Mouse (Mus musculus) forebrain, embryonic 11.5 days (tissue): ENCODE results near the gene Sh3bp5. TPM values are rescaled to one million over a fixed set of nuclear protein-coding genes. Genes with fewer than 3 reads are reported as not detected.

Experiments used
- ATAC-seq: fragments of 200-750 bp; cut with Nextera tagmentation; replicated peaks from 2 replicates; pipeline ENCODE4 v1.8.0; 2017; ENCODE audit warnings: moderate TSS enrichment; ENCODE audit not compliant: low FRiP score
- DNase-seq: peaks from one replicate; pipeline ENCODE4 v3.0.0-alpha.2; 2017; ENCODE audit warnings: low spot score
- H3K27ac ChIP-seq: fragments of 300-500 bp; sonication (generic); 2 replicates; pipeline ENCODE4 v1.5.1; 2014; ENCODE audit warnings: low read depth, low read length
- H3K27me3 ChIP-seq: fragments of 300-500 bp; sonication (generic); 2 replicates; pipeline ENCODE4 v1.6.1; 2014; ENCODE audit warnings: mild to moderate bottlenecking, low read length, mixed read lengths; ENCODE audit not compliant: control insufficient read depth, insufficient read depth
- H3K36me3 ChIP-seq: fragments of 300-500 bp; sonication (generic); 2 replicates; pipeline ENCODE4 v1.6.1; 2014; ENCODE audit warnings: mild to moderate bottlenecking, low read length, moderate library complexity, mixed read lengths; ENCODE audit not compliant: control insufficient read depth, insufficient read depth
- H3K4me1 ChIP-seq: fragments of 300-500 bp; sonication (generic); replicated peaks from 2 replicates; pipeline ENCODE4 v1.6.1; 2014; ENCODE audit warnings: low read length, mixed read lengths; ENCODE audit not compliant: control insufficient read depth, insufficient read depth
- H3K4me2 ChIP-seq: fragments of 300-500 bp; sonication (generic); 2 replicates; pipeline ENCODE4 v1.6.1; 2014; ENCODE audit warnings: low read depth, mild to moderate bottlenecking, low read length, moderate library complexity, mixed read lengths; ENCODE audit not compliant: severe bottlenecking
- H3K4me3 ChIP-seq: fragments of 300-500 bp; sonication (generic); 2 replicates; pipeline ENCODE4 v1.5.1; 2014; ENCODE audit warnings: low read depth, low read length
- H3K9ac ChIP-seq: fragments of 300-500 bp; sonication (generic); 2 replicates; pipeline ENCODE4 v1.6.1; 2014; ENCODE audit warnings: low read length
- H3K9me3 ChIP-seq: fragments of 300-500 bp; sonication (generic); 2 replicates; pipeline ENCODE4 v1.6.1; 2016; ENCODE audit warnings: low read length, mixed read lengths; ENCODE audit not compliant: control insufficient read depth
- WGBS: fragments of 180-500 bp; shearing (Covaris S2); extraction: QIAGEN DNeasy Blood & Tissue Kit; methylation state at CpG from one replicate; pipeline ENCODE4 v1.1.7; 2014; 5-methylcytosine and 5-hydroxymethylcytosine counted together
- polyA plus RNA-seq: library from polyadenylated mRNA; unstranded; fragments of >200 nt; fragmentation: Nextera tagmentation; extraction: Ambion mirVana; gene quantifications from 2 replicates; pipeline ENCODE4 v1.2.1, GENCODE M21; 2014

The Sh3bp5 gene
- polyA plus RNA-seq, 1 experiment from 2014 or later: 17.4 TPM

DNA sequence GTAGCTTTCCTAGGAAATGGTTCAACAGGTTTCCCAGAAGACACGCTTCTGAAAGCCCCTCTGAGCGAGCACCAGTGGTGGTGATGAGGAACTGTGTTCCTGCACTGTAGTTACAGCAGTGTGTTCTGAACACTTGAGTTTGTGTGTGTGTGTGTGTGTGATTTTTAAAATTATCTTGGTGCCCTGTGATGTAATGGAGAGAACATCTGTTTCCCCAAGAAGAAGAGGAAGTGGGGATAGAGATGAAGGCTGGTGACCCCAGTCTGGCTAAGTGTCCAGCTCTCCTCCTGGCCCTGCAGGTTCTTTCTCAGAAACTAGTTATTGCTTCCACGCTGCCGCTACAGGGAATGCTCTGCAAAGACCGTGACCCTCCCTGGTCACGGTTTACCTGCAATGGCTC lies 61.5 kb downstream of the Sh3bp5 start:
- no peak overlapping the region for H3K27ac ChIP-seq
- WGBS: 94% methylated on average over 6 of the region's 6 CpGs

DNA sequence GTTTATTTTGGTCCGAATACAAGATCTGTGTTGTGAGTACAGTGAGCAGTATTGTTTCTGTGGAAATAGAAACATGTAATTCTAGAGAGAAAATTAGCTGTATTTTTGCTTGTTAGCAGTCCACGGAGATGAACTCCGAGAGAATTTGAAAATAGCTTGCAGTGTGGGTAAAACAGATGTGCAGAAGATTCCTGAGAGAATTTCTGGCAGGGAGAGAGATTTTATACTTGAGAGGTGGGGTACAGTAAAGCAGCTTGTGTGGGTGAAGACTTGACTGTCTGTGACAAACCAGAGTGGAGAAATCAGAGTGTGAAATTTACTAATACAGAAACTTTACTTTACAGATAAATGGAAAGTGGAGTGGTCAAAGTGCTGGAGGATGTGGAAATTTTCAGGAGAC lies 66.5 kb downstream of the Sh3bp5 start:
- Histone ChIP-seq H3K27ac (no peak overlapping the region), H3K4me3 (no peak overlapping the region), H3K4me2 (no peak overlapping the region), H3K9ac (no peak overlapping the region), H3K9me3 (no peaks in the 10 kb centered on the region), H3K36me3 (no peaks in the 10 kb centered on the region; the same call in 1 of the 2 replicates), H3K27me3 (no peaks in the 10 kb centered on the region), H3K4me1 (no peaks in the 10 kb centered on the region)
- 93% methylated on average over 3 of the region's 3 CpGs for WGBS
- no peak for DNase-seq
- no peak for ATAC-seq

More for the DNA sequence above, 61.5 kb downstream of the Sh3bp5 start:
- H3K9ac ChIP-seq: no peak overlapping the region
- no peak overlapping the region for H3K4me3 ChIP-seq
- no peaks in the 10 kb centered on the region for H3K9me3 ChIP-seq
- no peak for DNase-seq
- peaks cover 4% of the 10 kb centered on the region; the same call in 1 of the 2 replicates for H3K36me3 ChIP-seq
- no peaks in the 10 kb centered on the region for H3K4me1 ChIP-seq
- no peak for ATAC-seq
- no peaks in the 10 kb centered on the region for H3K27me3 ChIP-seq
- no peak overlapping the region for H3K4me2 ChIP-seq

DNA sequence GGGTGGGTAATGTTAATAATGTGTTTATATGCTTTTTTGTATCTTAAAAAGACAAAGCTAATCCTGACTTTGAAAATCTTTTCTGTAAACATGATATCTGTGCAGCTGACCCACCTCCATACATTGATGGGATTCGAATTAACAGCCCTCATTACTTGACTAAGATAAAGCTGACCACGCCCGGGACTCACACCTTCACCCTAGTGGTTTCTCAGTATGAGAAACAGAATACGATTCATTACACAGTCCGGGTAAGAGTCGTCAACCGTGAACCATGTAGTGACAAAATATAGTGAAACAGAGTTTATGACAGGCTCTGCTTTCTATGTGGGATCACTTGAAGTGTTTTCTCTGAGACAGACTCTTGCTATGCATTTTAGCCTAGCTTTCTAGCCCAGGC lies 67.9 kb downstream of the Sh3bp5 start:
- no peak overlapping the region for H3K4me2 ChIP-seq
- no peaks in the 10 kb centered on the region for H3K4me1 ChIP-seq
- H3K27me3 ChIP-seq: no peaks in the 10 kb centered on the region
- no peaks in the 10 kb centered on the region for H3K9me3 ChIP-seq
- no peak overlapping the region for H3K27ac ChIP-seq
- no peak overlapping the region for H3K4me3 ChIP-seq
- ATAC-seq (no peak), DNase-seq (no peak)
- WGBS: 92% methylated on average over 7 of the region's 7 CpGs
- H3K36me3 ChIP-seq: peaks cover 6% of the 10 kb centered on the region
- no peak overlapping the region for H3K9ac ChIP-seq

DNA sequence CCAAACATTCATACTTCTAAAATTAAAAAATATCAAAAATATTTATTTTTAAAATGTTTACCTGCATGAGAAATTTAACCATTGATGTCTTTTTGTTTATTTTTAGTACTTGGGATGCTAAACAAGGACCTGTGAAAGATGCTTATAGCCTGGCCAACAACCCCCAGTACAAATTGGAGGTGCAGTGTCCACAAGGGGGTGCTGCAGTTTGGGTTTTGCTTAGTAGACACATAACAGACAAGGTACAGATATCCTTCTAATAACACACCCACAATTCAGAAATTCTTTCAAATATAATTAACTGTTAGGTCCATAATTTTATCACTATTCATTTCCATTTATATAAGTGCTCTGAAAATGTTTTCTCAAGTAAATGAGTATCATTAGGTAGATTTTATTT lies 70.5 kb downstream of the Sh3bp5 start:
- DNase-seq (peak; percentile 76), ATAC-seq (no peak)
- Histone ChIP-seq H3K27me3 (no peaks in the 10 kb centered on the region), H3K9ac (no peak overlapping the region), H3K4me2 (no peak overlapping the region), H3K27ac (no peak overlapping the region), H3K36me3 (peaks cover 6% of the 10 kb centered on the region), H3K4me3 (no peak overlapping the region), H3K9me3 (no peaks in the 10 kb centered on the region), H3K4me1 (no peaks in the 10 kb centered on the region)

DNA sequence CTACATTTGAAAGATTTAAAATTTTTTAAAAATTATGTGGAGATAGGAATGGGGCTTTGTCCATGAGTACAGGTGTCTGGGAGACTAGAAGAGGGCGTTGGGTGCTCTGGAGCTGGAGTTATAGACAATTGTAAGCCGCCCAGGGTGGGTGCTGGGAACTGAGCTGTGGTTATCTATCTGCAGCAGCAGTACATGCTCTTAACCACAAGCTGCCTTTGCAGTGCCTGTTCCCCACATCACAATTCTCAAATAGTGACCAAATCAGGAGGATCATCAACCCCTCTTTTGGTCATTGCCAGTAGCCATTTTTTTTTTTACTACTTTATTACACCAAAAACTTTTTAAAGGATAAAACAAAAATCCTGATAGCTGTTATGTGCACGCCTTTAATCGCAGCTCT lies 71.3 kb downstream of the Sh3bp5 start:
- no peak overlapping the region for H3K4me3 ChIP-seq
- no peak for DNase-seq
- peaks cover 6% of the 10 kb centered on the region for H3K36me3 ChIP-seq
- H3K4me1 ChIP-seq: no peaks in the 10 kb centered on the region
- H3K4me2 ChIP-seq: no peak overlapping the region
- WGBS: 92% methylated on average over 4 of the region's 4 CpGs
- no peaks in the 10 kb centered on the region for H3K9me3 ChIP-seq
- no peaks in the 10 kb centered on the region for H3K27me3 ChIP-seq
- no peak overlapping the region for H3K9ac ChIP-seq
- ATAC-seq: no peak
- H3K27ac ChIP-seq: no peak overlapping the region

DNA sequence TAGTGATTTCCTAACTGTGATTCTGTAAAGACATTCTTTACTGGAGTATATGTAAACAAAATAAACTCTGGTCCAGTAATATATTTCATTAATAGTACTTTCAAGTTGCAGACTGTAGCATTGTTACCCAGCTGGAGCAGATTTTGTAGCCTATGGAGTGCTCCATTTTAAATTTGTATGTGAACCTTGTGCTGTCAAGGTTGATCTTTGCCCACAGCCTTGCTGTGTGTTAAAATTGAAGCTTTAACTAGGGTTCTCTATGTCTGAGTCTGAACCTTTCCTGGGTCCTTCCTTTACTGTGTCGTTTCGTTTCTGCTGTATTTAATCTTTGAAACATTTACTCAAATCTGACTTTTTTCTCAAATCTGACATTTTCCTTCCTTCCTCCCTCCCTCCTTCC lies 73.6 kb downstream of the Sh3bp5 start:
- Histone ChIP-seq H3K27me3 (no peaks in the 10 kb centered on the region), H3K36me3 (peaks cover 6% of the 10 kb centered on the region), H3K4me1 (no peaks in the 10 kb centered on the region), H3K9ac (no peak overlapping the region), H3K9me3 (no peaks in the 10 kb centered on the region), H3K4me3 (no peak overlapping the region), H3K4me2 (no peak overlapping the region), H3K27ac (no peak overlapping the region)
- no peak for DNase-seq
- no peak for ATAC-seq
- 95% methylated on average over 2 of the region's 2 CpGs for WGBS

DNA sequence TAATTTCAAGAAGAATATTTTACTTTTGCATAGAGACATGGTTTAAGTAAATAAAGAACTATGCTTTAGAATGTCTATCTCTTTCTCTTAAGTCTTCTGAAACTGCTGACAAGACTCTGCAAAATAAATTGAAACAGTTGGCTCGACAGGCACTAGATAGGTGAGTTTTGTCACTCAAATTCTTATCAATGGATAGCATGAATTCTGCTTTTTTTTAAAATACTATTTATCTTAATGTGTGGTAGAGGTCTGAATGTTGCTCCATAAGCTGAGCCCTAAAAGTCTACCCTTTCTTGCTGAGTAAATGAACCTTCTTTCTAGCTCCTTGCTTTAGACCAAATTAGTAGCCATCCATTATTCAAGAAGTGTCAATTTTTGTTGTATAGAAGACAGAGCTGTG lies 90.5 kb downstream of the Sh3bp5 start:
- 89% methylated on average over 1 of the region's 1 CpGs for WGBS
- Histone ChIP-seq H3K4me1 (no peaks in the 10 kb centered on the region), H3K9ac (no peak overlapping the region), H3K4me2 (no peak overlapping the region), H3K27me3 (no peaks in the 10 kb centered on the region), H3K9me3 (no peaks in the 10 kb centered on the region), H3K36me3 (no peaks in the 10 kb centered on the region), H3K27ac (no peak overlapping the region), H3K4me3 (no peak overlapping the region)
- DNase-seq: no peak
- no peak for ATAC-seq

DNA sequence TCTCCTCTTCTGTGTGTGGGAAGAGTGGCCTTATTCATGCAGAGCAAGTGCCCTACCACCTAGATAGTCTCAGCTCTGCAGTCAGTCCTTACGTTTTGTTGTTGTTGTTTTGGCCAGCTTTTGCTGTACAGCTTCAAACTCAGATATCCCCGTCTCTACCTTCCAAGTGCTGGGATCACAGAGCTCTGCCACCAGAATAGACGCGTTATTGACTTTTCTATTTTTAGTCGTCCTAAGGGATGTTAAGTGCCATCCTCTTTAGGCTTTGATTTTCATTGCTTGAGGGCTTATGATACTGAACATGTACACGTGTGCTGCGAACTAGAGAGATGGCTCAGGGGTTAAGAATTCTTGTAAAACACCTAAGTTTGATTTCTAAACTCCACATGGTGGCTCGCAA lies 92.6 kb downstream of the Sh3bp5 start:
- Histone ChIP-seq H3K27ac (no peak overlapping the region), H3K4me3 (no peak overlapping the region), H3K36me3 (no peaks in the 10 kb centered on the region), H3K4me1 (no peaks in the 10 kb centered on the region), H3K27me3 (no peaks in the 10 kb centered on the region), H3K9ac (no peak overlapping the region), H3K4me2 (no peak overlapping the region), H3K9me3 (no peaks in the 10 kb centered on the region)
- 89% methylated on average over 8 of the region's 8 CpGs for WGBS
- no peak for DNase-seq
- no peak for ATAC-seq

DNA sequence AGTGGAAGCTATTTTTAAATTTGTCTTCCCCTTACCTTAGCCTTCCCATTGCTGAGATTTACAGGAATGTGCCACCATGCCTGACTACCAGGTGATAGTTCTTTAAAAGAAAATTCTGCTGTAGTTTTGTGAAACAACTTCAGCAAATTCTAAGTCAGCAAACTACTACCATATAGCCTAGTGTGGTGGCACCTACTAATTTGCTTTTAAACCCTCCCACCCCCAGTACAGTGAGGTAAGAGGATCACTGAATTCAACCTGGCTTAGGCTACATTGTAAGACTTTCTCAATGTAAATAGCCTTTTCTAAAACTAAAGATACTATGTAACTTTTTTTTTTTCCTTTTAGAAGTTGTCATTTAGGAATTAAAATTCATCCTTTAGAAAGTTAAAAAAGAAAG lies 97.9 kb downstream of the Sh3bp5 start:
- H3K9ac ChIP-seq: peak overlapping the region; percentile 74
- no peaks in the 10 kb centered on the region for H3K36me3 ChIP-seq
- H3K27ac ChIP-seq: no peak overlapping the region
- H3K4me1 ChIP-seq: peaks cover 2% of the 10 kb centered on the region; the same call in 1 of the 2 replicates
- no peaks in the 10 kb centered on the region for H3K9me3 ChIP-seq
- H3K4me3 ChIP-seq: peak overlapping the region; percentile 80; the same call in 1 of the 2 replicates
- DNase-seq (no peak), ATAC-seq (no peak)
- H3K4me2 ChIP-seq: peak overlapping the region; percentile 67
- H3K27me3 ChIP-seq: no peaks in the 10 kb centered on the region
